ENCODE assay signal across 8 mouse cellular contexts in genomic region chr7:134224741-134225612, GRCm38 (mm10). TPM values are rescaled to one million over a fixed set of nuclear protein-coding genes. Genes with fewer than 3 reads are reported as not detected.
DNase-seq lines count a peak whose midpoint lies in the region; ATAC-seq lines count a peak whose summit lies in the region.

No protein-coding gene starts in this region.

- WGBS in lung, embryonic 15.5 days, result under 1% methylated on average over 71 of the region's 90 CpGs

- peak overlapping the region; percentile 97 for H3K4me2 ChIP-seq in lung, embryonic 15.5 days

- H3K4me1 ChIP-seq in brown adipose tissue, adult 24 weeks (ENCODE audit: control insufficient read depth, insufficient read depth, insufficient read length, low read length), result peaks cover 9% of the 10 kb centered on the region; the same call in 1 of the 2 replicates
- peaks cover 65% of the 10 kb centered on the region for H3K4me1 ChIP-seq in lung, embryonic 15.5 days

- no peaks in the 10 kb centered on the region for H3K27me3 ChIP-seq in lung, embryonic 15.5 days

- H3K4me3 ChIP-seq in brown adipose tissue, adult 24 weeks (ENCODE audit: insufficient read depth, low read depth, low read length), result peak overlapping the region; percentile 80
- H3K4me3 ChIP-seq in lung, embryonic 15.5 days, result peak overlapping the region; percentile 66

- no peaks in the 10 kb centered on the region for H3K9me3 ChIP-seq in lung, embryonic 15.5 days

- DNase-seq in ES-CJ7 (ENCODE audit: low read depth, low spot score), result peak; percentile 34
- DNase-seq in forelimb bud, embryonic 11.5 days (ENCODE audit: low read depth, low spot score), result peak; percentile 41
- DNase-seq in heart, postnatal 36 days, result peak; percentile 61 to 72
- peak; percentile 26 to 51 for DNase-seq in layer of hippocampus, adult 8-10 months (ENCODE audit: low spot score in 2 of 2)
- peak; percentile 33 for DNase-seq in retina, postnatal 7 days (ENCODE audit: low read depth, low spot score)

- intact Hi-C loops in heart, postnatal 36 days (cut with DNase I), result loop anchor here (2.0 to 5.0 kb wide), 2 partner anchors 36 to 268 kb away; no protein-coding TSS in a partner anchor

- peak overlapping the region; percentile 80 for H3K27ac ChIP-seq in brown adipose tissue, adult 24 weeks (replicated peaks; ENCODE audit: low read depth, low read length)
- H3K27ac ChIP-seq in lung, embryonic 15.5 days, result peak overlapping the region; percentile 93

- ATAC-seq in lung, embryonic 15.5 days (ENCODE audit: borderline replicate concordance, extremely low read depth, low FRiP score, low TSS enrichment), result peak; percentile 68
- no peak for ATAC-seq in activated CD4-positive, CD25-positive, alpha-beta regulatory T cell, adult 4 months

- no peaks in the 10 kb centered on the region for H3K36me3 ChIP-seq in lung, embryonic 15.5 days

- H3K9ac ChIP-seq in lung, embryonic 15.5 days, result peak overlapping the region; percentile 64

RNA-seq across cellular contexts. Expression of gene Adam12, which starts 7.0 kb away (rescaled TPM):
- 10.4 and 10.5 TPM in 2 replicates for polyA plus RNA-seq in brown adipose tissue, adult 24 weeks (2012; ENCODE audit: insufficient read depth, insufficient read length, missing spikeins)
- total RNA-seq in heart, postnatal 36 days (2021), result under 1 TPM; 0.61 to 0.62 TPM
- 1 to 10 TPM; 5.6 to 7.2 (median 5.8) TPM for total RNA-seq in layer of hippocampus, adult 8-10 months (2022)
- polyA plus RNA-seq in lung, embryonic 15.5 days (2015; fragmentation: Nextera tagmentation; extraction: Ambion mirVana), result 17.7 and 23.2 TPM in 2 replicates
- 1 to 10 TPM; 1.3 to 1.7 TPM for polyA plus RNA-seq in activated CD4-positive, CD25-positive, alpha-beta regulatory T cell, adult 4 months (2017; shearing (Covaris generic))
